Mouse (Mus musculus): ENCODE results near the gene Ndfip2.

DNA sequence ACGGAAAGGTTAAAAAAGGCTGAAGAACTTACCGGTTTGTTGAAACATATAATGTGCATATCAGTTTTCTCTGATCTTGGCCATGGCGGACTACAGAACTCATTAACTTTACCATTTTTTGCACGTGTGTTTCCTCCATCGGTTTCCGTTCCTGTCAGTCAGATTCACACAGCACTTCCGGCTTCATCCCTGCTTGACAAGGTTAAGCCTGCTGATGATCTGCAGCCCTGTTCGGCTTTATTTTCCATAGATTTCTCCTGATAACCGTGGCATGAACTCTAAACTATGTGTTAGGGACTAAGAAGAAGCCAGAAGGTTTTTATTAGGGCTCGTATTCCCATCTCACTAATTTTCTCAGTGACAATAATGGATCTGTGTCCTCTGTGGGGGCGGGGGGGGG, 95.7 kb downstream of the Ndfip2 start:
- TF ChIP-seq CTCF (IDR thresholded peaks at IDR 0.05; ENCODE audit: low read depth): no peak
- no peak for TF ChIP-seq EP300 (optimal IDR thresholded peaks at IDR 0.05)

All from stomach, postnatal 0 days (tissue).